Mouse (Mus musculus) heart, postnatal 10 days (tissue): Measurements from ENCODE around the gene Heyl. TPM values are rescaled to one million over a fixed set of nuclear protein-coding genes. Genes with fewer than 3 reads are reported as not detected.

Experiments
- DNase-seq, 2 experiments: peaks; one replicate each; pipeline ENCODE4 v3.0.0; 2021
- intact Hi-C: fragments of 180-260 bp; cut with DNase I; formaldehyde crosslinking; loops from one replicate; pipeline ENCODE4 v1.15.1; 2025
- total RNA-seq, 2 experiments: library from RNA; stranded (reverse); gene quantifications; 2 replicates each; pipeline ENCODE4 v1.2.3; 2021

Heyl gene
- 10 to 100 TPM; 31.6 to 34.3 TPM for total RNA-seq

- intact Hi-C loops, result no loop called here
Observed at GRCm38 (mm10) chr4:123233492-123234084, at the start of gene Heyl. Heyl (plus strand) TSS chr4:123233556.

DNA sequence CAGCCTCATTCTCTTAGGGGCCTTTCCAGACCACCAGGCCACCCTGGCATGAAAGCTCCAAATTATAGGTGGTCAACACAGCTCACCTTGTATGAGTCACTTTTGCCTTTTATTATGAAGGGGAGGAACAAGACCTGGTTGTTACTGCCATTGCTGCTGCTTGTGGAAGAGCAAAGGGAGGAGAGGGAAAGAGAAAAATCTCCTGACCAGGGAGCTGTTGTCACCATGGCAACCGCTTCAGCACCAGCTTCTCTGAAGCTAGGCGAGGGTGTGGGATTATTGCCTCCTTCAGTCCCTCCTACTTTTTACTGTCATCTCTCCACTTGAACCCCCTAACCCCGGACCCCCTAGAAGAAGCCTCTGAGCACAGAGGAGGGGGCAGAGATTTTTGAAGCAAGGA is 48.5 kb upstream of the Heyl start:
- DNase-seq, result no peak
- intact Hi-C loops, result no loop called here

More at GRCm38 (mm10) chr4:123233492-123234084, at the start of gene Heyl:
- DNase-seq, result peak; percentile 81 to 82

- no peak for DNase-seq
- intact Hi-C loops, result no loop called here
Observed at GRCm38 (mm10) chr4:123192336-123192735, 41.0 kb upstream of the Heyl start.

GRCm38 (mm10) chr4:123193791-123194190 is 39.6 kb upstream of the Heyl start:
- intact Hi-C loops, result no loop called here
- no peak for DNase-seq

GRCm38 (mm10) chr4:123196695-123197094 is 36.7 kb upstream of the Heyl start:
- no peak for DNase-seq
- intact Hi-C loops, result no loop called here

GRCm38 (mm10) chr4:123200771-123201185 is 32.6 kb upstream of the Heyl start:
- intact Hi-C loops, result loop anchor here (1.0 kb wide), 1 partner anchor 45 kb away; no protein-coding TSS in a partner anchor
- peak; percentile 77 to 82 for DNase-seq

DNA sequence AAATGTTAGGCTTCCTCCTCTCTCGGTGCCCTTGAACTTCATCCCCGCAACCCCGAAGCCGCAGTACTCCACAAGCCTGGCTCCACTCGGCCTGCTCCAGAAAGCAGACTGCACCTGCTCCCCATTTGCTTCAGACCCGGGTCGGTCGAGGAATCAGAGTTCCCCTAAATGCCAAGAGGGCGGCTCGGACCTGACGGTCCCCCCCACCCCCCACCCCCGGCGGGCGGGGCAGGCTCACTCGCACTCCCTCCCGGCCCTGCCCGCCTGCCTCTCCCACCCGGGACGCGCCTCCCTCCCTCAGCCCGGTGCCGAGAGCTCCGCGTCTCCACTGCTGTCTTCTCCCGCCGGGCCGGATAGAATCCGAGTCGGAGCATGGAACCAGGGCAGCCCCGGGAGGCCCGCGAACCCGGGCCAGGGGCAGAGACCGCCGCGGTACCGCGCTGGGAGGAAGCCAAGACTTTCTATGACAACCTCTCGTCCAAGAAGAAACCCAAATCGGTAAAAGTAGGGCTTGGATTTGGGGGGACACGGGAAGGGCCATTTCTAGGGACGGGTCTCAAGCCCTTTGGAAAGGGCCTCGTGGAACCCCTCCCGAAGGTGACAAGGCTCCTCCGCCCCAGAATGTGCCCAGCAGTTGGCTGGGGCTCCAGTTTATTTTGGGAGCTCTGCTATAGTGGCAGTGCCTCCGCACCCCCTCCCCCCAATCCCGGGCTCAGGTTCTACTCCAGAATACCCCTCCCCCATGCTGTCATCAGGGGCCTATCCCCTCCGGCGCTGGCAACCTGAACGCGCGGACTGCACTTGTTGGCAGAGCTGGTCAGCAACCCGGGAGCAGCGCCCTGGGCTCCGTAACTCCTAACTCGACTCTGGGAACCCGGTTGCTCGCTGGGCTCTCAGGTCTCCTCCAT is 31.9 kb upstream of the Heyl start, which contains the start of gene Nt5c1a:
Gene Nt5c1a (plus strand): TSS at position 319 of the 908 bp plus-strand sequence.
- peak; percentile 86 to 87 for DNase-seq
- intact Hi-C loops, result no loop called here

DNA sequence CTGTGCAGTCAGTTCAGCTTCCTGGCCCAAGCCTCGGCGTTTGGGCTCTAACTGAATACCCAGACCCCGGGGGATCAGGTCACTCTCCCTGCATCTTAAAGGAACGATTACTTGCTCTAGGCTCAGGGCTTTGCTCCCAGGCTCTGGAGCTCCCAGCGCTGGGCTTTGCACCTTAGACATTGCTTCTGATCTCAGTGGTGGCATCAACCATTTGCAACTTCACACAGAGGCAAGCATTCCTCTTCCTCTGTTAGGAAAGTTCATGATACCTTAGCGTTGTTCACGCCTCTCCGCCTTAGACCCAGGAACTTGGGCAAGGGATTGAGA is 31.3 kb upstream of the Heyl start:
- intact Hi-C loops, result no loop called here
- no peak for DNase-seq

DNA sequence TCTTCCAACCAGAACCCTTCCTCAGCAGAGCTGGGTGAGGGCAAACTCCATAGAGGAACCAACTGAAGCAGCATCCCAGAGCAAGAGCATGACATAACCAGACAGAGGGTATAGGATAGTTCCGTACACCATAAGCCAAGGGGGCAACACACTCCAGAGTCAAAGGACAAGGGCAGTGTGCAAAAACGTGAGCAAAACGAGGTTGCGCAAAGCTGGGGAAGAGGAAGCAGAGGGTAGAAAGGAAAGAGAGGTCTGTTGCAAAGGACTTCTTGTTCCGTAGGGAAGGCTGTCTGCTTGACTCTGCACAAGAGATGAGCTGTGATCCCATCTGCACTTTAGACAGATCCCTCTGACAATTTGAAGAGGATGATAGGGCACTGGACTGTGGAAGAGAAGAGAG is 26.0 kb upstream of the Heyl start:
- DNase-seq, result no peak

DNA sequence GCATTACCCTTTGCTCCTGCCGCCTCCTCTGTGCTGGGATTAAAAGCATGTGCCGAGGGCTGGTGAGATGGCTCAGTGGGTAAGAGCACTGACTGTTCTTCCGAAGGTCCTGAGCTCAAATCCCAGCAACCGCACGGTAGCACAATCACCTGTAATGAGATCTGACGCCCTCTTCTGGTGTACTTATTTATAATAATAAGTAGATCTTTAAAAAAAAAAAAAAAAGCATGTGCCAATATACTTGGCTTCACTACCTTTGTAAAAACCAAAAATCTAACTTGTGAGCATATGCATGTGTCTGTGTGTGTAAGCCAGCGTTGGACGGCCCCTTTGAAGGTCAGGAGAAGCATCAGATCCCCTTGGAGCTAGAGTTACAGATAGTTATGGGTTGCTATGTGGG is 22.4 kb upstream of the Heyl start:
- intact Hi-C loops, result no loop called here
- no peak for DNase-seq

More for the DNA sequence above, 26.0 kb upstream of the Heyl start:
- intact Hi-C loops, result no loop called here

DNA sequence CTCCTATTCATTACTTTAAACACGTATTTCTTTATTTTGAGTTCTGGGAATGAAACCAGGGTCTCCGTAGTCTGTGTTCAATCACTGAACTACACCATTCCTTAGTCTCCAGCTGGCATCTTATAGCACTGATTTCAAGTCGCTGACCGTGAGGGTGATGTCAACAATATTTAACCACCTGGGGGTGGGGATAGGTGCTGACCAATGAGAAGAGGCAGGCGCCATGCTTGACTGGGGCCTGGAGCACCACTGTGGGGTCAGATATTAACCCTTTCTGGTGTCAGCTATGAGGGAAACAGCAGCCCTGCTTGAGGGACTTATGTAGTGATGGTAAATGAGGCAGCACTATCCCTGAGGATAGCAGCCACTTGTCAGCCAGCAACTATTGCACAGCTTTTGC is 21.9 kb upstream of the Heyl start:
- intact Hi-C loops, result no loop called here
- no peak for DNase-seq

GRCm38 (mm10) chr4:123212330-123212729 is 21.0 kb upstream of the Heyl start:
- intact Hi-C loops, result no loop called here
- no peak for DNase-seq

- intact Hi-C loops, result no loop called here
- no peak for DNase-seq
Observed at GRCm38 (mm10) chr4:123213975-123214374, 19.4 kb upstream of the Heyl start.

GRCm38 (mm10) chr4:123215367-123215766 is 18.0 kb upstream of the Heyl start:
- intact Hi-C loops, result loop anchor here (5.0 kb wide), 1 partner anchor 58 kb away; no protein-coding TSS in a partner anchor
- no peak for DNase-seq

DNA sequence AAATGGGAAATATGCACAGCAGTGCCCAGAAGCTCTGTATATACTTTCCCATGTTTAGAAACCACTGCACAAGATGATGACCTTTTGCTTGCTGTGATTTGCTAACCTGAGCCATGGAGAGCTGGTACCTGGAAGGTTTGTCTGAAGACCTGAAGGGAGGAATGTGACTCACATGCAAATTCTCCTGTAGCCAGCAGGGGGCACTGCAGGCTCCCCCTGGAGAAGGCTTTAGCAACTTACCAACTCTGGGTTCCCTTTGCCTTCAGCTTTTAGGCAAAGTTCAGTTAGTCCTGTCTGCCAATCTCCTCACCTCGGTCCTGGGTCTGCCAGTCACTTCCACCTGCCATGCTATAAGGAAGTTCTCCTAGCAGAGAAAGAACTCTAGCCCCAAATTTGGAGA is 16.6 kb upstream of the Heyl start:
- peak in 1 of 2 experiments; percentile 66 for DNase-seq
- intact Hi-C loops, result loop anchor here (5.0 kb wide), 1 partner anchor 59 kb away; no protein-coding TSS in a partner anchor

DNA sequence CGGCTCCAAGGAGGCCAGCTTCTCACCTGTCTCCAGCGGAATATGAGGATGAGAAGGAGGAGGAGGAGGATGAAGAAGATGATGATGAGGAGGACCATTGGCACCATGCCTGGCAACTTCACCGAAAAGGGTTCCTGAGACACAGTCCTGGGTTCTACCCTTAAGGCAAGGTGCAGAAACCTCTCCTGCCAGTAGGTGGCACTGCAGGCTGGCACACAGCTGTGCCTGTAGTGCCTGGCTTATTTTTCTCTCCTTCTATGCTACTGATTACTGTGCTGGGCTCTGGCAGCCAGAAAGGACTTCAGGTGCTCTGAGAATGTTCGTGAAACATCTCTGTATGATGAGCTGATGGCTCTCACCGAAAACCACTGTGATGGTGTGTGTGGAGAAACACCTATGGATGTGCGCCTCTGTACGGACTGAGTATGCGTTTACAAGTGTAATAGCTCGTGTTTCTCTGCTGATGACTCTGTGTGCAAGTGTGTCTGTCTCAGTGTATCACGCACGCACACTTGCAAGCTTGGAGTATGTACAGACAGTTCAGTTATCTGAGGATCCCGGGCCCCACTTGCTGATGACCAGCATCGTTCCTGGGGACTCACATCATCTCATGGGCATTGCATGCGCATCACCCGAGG is 13.5 kb upstream of the Heyl start:
- intact Hi-C loops, result loop anchor here (1.0 to 5.0 kb wide), 2 partner anchors 34 to 63 kb away; no protein-coding TSS in a partner anchor
- DNase-seq, result peak; percentile 78 to 86

GRCm38 (mm10) chr4:123220637-123221036 is 12.7 kb upstream of the Heyl start:
- intact Hi-C loops, result no loop called here
- DNase-seq, result peak in 1 of 2 experiments; percentile 51

DNA sequence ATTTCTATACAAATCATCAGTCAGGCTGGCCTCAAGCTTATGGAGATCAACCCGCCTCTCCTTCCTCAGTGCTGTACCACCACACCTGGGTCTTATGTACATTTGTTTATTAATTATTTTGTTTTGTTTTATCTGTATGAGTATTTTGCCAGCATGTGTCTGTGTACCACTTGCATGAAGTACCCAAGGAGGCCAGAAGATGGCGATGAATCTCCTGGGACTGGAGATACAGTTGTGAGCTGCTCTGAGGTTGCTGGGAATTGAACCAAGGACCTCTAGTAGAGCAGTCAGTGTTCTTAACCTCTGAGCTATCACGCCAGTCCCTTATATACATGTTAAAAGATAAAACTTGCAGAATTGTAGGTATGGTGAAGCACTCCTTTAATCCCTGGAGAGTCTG is 10.0 kb upstream of the Heyl start:
- DNase-seq, result no peak
- intact Hi-C loops, result no loop called here

GRCm38 (mm10) chr4:123225718-123226403 is 7.5 kb upstream of the Heyl start:
- peak; percentile 71 to 75 for DNase-seq
- intact Hi-C loops, result no loop called here

- intact Hi-C loops, result no loop called here
- peak; percentile 84 to 86 for DNase-seq
Observed at GRCm38 (mm10) chr4:123227707-123228106, 5.6 kb upstream of the Heyl start.

DNA sequence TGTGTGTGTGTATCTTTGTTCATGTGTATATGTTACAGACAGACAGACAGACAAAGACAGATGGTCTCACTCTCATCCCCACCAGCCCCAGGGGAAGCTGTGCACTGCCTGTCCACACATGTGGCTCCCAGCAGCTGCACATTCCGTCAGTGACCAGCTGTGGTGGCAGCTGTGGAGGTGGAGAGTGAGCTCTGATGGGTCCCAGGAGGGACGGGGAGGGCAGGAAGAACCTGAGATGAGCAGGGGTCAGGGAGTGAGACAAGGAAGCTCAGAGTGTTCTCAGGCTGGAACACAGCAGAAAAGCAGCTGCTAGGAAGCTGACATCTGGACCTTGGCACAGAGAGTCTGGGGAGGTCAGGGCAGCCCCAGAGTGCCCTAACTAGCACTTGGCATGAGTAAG is 5.1 kb upstream of the Heyl start:
- intact Hi-C loops, result no loop called here
- peak; percentile 85 to 86 for DNase-seq
